Mouse (Mus musculus): ENCODE measurements around the gene Per1. TPM values are rescaled to one million over a fixed set of nuclear protein-coding genes. Genes with fewer than 3 reads are reported as not detected.

The Per1 gene
- 8.1 TPM for polyA plus RNA-seq (2015; fragmentation: Illumina TruSeq; extraction: RNeasy Lipid Tissue Mini Kit (QIAGEN cat#74804); ENCODE audit: insufficient read depth, low replicate concordance)

DNA sequence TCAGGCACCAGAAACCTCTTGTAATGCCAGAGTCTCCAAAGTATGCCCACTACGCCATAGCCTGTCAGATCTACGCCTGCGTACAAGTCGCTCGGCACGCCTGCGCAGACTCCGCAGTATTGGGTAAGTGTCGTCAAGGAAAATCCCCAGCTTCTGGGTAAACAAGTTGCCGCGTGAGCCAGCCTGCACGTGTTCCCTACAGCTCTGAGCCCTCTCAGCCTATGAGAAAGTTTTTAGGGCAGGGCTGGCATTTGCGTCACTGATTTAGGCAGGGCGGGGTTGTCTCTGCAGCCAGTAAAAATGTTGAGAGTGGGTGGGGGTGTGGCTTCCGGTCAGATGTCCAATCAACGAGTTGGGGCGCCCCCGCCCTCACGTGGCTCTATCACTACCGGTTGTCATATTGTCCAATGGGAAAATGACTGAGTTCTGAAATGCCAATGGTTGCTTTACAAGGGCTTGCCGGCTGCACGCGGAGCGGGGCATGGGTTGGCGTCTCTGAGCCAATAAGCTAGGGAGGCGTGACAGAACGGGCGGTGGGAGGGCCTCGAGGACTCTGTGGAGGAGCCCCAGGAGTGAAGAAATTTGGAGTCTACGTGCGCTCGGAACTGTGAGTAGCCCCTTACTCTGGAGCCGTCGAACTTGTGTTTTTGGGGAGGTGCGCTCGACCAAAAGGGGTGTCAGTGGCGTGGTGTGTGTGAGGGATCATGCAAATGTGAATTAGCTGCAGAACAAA lies at the start of gene Per1:
Gene Per1, plus strand, starts transcription at position 521 of the 733 bp plus-strand sequence.

DNA sequence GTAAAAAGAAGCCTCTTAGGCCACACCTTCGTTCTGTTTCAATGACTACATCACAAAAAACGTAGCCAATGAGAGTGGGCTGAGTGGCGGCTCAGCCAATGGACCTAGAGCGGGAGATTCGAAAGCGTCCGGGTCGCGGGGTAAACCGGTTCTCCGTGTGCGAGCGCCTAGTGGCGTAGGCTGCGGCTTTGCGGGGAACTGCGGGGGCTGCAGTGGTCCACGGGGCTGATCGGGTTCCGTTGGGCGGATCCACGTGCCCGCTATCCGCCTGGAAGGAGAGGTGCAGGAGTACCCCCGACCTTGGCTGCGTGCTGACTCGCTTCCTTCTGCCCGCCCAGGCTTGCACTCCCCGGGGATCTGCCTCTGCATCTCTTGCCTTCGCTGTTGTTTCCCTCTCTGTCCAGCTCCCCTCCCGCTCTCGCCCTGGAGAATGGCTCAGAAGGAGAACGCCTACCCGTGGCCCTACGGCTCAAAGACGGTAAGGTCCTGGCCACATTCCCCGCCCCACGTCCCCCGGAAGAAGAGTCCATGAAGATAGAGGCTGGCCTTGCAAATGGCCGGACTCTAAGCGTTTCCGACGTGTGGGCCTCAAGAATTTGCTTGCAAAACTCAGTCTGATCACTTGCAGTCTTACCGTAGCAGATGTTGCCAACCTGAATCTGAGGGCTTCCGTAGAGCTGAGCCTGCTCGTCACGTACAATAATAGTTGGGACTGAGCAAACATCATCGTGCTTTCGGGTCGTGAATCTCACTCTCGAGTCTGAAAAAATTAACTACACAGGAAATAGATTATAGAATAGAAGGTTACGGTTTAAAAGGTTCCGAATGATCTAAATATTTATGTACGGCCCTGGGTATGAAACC lies 49.3 kb upstream of the Per1 start, which contains the start of gene Aurkb:
Gene Aurkb, plus strand, starts transcription at position 117 of the 864 bp plus-strand sequence.

DNA sequence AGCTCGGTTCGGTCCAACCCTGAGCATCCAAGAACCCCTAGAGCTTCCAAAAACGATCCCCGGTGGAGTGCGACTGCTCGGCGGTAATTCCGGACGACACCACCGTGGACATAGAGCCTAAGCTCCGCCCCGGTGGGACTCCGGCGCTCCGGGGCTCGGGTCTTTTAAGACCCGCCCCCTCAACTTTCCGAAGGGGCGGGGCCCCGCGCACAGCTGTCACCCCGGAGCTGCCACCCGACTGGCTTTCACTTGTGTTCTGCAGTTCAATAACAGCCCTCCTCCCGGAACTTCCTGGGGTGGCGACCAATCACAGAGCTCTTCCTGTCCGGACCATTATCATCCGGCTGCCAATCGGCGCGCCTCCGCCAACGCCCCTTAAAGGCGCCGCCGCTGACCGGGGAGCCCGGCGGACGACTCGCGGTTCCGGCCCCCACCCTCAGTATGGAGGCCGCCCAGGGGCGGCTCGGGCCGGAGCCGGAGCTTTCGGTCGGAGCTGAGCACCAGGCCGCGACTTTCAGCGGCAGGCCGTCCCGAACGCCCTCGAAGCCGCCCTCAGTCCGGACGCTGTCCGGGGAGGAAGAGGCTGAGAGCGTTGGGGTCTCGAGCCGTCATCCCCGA lies 35.6 kb upstream of the Per1 start, which contains the start of gene Borcs6:
Gene Borcs6, plus strand, starts transcription at position 361 of the 618 bp plus-strand sequence.

DNA sequence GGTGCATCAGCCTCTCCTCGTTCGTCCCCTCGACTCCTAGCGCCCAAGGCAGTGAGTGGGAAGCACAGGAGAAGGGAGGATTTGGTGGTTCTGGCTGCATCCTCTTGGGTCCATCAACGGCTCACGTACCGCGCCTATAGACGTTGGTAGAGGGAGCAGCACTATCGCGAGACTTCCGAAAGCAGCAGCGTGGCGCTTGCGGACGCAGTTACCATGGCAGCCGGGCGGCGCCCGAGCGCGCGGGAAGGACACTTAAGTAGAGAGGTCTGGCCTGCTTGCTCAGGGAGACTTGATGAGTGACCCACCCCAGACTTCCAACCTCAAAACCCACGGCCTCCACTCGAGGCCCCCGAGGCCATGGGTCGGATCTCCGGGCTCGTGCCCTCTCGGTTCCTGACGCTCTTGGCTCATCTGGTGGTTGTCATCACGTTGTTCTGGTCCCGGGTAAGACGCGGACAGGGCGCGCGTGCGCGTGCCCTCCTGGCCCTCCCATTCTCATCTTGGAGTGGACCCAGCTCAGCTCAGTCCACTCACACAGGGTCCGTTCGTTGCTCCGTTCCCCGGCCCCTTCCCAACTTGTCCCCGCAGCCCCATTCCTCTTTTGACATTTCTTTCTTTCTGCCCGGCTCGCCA lies 24.3 kb upstream of the Per1 start, which contains the start of gene Tmem107:
Gene Tmem107, plus strand, starts transcription at position 217 of the 633 bp plus-strand sequence.

DNA sequence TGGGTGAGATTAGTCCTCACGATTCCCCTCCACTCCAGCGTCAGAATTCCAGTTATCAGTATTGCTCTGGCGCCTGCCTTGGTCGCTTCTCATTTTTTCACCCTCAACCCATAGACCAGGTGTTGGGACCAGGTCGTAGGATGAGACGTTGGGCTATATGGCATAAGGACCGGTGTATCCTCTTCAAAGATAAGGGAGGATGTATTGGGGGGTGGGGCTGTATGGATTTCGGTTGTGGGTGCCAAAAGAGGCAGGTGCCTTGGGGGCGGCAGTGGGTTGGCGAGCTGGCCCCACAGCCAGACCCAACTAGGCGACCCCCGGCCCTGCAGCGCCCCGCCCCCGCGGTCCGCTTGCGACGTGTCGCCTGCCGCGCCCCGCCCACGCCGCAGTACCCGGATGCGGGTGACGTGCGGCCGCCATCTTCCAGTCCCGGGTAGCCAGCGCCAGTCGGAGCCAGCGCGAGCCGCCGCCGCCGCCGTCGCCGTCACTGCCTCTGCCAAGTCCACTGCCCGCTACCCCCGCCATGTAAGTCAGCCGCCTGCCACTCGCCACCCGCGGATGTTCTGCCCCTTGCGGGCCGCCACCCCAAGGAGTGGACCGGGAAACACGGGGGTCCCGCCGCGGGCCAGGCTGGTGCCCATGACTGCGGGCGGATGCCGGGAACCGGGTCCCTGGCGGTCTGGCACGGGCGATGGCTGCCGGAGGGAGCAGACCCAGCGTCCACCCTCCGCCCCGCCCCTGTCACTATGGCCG lies 6.7 kb upstream of the Per1 start, which contains the start of gene Vamp2:
Gene Vamp2, plus strand, starts transcription at position 388 of the 753 bp plus-strand sequence.

DNA sequence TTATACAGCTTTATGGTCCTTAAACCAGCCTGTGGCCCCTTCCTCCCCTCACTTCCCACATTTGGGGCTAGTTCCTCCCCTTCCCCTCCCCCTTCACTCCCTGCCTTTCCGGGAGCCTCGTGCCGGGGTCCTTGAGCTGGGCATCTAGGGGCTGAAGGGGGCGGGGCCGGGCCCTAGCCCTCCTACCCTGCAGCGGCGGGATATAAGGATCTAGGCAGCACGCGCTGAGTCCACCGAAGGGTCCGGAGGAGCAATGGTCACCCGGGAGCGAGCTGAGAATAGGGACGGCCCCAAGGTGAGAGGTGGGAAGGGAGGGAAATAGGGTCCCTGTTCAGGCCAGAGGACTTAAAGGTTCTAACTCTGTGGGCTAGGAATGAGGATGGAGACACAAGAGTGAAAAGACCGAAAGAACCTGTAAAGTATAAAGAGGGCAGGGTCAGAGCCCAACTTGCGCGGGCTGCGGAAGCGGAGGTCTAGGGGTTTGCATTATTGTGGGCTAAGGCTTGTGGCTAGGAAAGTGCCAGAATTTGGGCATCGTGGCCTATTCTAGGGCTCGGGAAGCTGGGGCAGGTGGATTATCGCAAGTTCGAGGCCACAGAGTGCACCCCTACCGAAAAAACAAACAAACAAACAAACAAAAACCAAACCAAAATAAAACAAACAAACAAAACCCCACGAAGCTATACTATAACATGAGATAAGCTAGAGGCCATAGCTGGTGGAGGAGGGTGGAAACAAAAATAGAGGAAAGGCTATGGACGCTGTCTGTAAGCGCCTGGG lies 25.4 kb downstream of the Per1 start, which contains the start of gene Hes7:
Gene Hes7, plus strand, starts transcription at position 184 of the 780 bp plus-strand sequence.

DNA sequence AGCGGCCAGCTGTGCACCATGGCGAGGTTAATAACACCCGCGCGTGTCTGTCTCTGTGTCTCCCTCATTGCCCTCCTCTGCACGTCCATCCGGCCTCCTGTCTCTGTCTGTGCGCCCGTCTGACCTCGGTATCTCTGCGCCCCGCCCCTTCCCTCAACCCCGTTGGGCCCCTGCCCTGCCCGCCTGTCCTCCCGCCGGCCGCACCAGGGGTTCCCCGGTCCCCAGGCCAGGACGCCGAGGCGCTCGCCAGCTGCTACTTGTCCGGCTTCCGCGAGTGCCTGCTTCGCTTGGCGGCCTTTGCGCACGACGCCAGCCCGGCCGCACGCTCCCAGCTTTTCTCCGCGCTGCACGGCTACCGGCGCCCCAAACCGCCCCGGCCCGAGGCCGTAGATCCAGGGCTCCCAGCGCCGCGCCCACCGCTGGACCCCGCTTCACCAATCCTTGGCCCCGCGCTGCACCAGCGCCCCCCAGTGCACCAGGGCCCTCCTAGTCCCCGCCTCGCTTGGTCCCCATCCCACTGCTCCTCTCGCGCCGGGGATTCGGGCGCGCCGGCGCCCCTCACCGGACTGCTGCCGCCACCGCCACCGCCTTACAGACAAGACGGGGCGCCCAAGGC lies 27.4 kb downstream of the Per1 start, which contains the start of gene 9130213A22Rik:
Gene 9130213A22Rik, minus strand, starts transcription at position 254 of the 616 bp plus-strand sequence.

DNA sequence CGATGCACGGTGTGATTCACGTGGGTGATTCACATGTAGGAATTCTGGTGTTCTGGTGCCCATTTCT lies 30.7 kb downstream of the Per1 start, which contains the start of gene Aloxe3:
Gene Aloxe3, plus strand, starts transcription at position 45 of the 67 bp plus-strand sequence.

DNA sequence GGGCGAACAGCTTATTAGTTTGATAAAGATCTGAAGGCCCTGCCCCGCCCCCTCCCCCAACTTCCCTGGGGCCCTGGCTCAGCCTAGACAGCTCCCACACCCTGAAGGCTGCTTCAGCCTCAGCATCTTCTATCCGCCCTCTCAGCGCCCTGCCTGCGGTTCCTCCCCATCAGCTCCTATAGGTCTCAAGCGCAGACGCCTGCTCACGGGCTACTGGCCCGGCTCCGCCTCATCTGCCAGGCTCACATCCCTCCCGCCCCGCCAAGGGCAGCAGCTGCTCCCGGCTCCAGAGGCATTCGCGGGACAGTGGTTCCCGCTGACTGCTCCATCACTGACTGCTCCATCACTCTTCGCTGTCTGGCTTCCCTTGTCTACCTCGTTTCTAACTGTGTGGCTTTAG lies 61.8 kb downstream of the Per1 start, which contains the start of gene Alox12b:
Gene Alox12b, plus strand, starts transcription at position 190 of the 400 bp plus-strand sequence.

Other genes starting within 250 kb of the Per1 start
- gene Ndel1, start 223.4 kb upstream of the Per1 start, polyA plus RNA-seq (2015; fragmentation: Illumina TruSeq; extraction: RNeasy Lipid Tissue Mini Kit (QIAGEN cat#74804); ENCODE audit: insufficient read depth, low replicate concordance), result 59.8 TPM
- gene Rnf222, start 206.7 kb upstream of the Per1 start, polyA plus RNA-seq (2015; fragmentation: Illumina TruSeq; extraction: RNeasy Lipid Tissue Mini Kit (QIAGEN cat#74804); ENCODE audit: insufficient read depth, low replicate concordance), result not detected
- gene Rpl26, start 193.6 kb upstream of the Per1 start, polyA plus RNA-seq (2015; fragmentation: Illumina TruSeq; extraction: RNeasy Lipid Tissue Mini Kit (QIAGEN cat#74804); ENCODE audit: insufficient read depth, low replicate concordance), result 3,091 TPM
- gene Odf4, start 168.1 kb upstream of the Per1 start, polyA plus RNA-seq (2015; fragmentation: Illumina TruSeq; extraction: RNeasy Lipid Tissue Mini Kit (QIAGEN cat#74804); ENCODE audit: insufficient read depth, low replicate concordance), result not detected
- gene Arhgef15, start 137.7 kb upstream of the Per1 start, polyA plus RNA-seq (2015; fragmentation: Illumina TruSeq; extraction: RNeasy Lipid Tissue Mini Kit (QIAGEN cat#74804); ENCODE audit: insufficient read depth, low replicate concordance), result 3.7 TPM
- 16.7 TPM for gene Slc25a35, start 127.1 kb upstream of the Per1 start, polyA plus RNA-seq (2015; fragmentation: Illumina TruSeq; extraction: RNeasy Lipid Tissue Mini Kit (QIAGEN cat#74804); ENCODE audit: insufficient read depth, low replicate concordance)
- 9.7 TPM for gene Rangrf, start 120.0 kb upstream of the Per1 start, polyA plus RNA-seq (2015; fragmentation: Illumina TruSeq; extraction: RNeasy Lipid Tissue Mini Kit (QIAGEN cat#74804); ENCODE audit: insufficient read depth, low replicate concordance)
- 14.9 TPM for gene Pfas, start 86.8 kb upstream of the Per1 start, polyA plus RNA-seq (2015; fragmentation: Illumina TruSeq; extraction: RNeasy Lipid Tissue Mini Kit (QIAGEN cat#74804); ENCODE audit: insufficient read depth, low replicate concordance)
- 16.9 TPM for gene Ctc1, start 79.3 kb upstream of the Per1 start, polyA plus RNA-seq (2015; fragmentation: Illumina TruSeq; extraction: RNeasy Lipid Tissue Mini Kit (QIAGEN cat#74804); ENCODE audit: insufficient read depth, low replicate concordance)
- gene Aurkb, start 49.6 kb upstream of the Per1 start, polyA plus RNA-seq (2015; fragmentation: Illumina TruSeq; extraction: RNeasy Lipid Tissue Mini Kit (QIAGEN cat#74804); ENCODE audit: insufficient read depth, low replicate concordance), result 18.1 TPM
- 6.8 TPM for gene Borcs6, start 35.5 kb upstream of the Per1 start, polyA plus RNA-seq (2015; fragmentation: Illumina TruSeq; extraction: RNeasy Lipid Tissue Mini Kit (QIAGEN cat#74804); ENCODE audit: insufficient read depth, low replicate concordance)
- gene Tmem107, start 24.4 kb upstream of the Per1 start, polyA plus RNA-seq (2015; fragmentation: Illumina TruSeq; extraction: RNeasy Lipid Tissue Mini Kit (QIAGEN cat#74804); ENCODE audit: insufficient read depth, low replicate concordance), result 3.2 TPM
- gene Vamp2, start 6.7 kb upstream of the Per1 start, polyA plus RNA-seq (2015; fragmentation: Illumina TruSeq; extraction: RNeasy Lipid Tissue Mini Kit (QIAGEN cat#74804); ENCODE audit: insufficient read depth, low replicate concordance), result 199 TPM
- 0.12 TPM for gene Hes7, start 25.2 kb downstream of the Per1 start, polyA plus RNA-seq (2015; fragmentation: Illumina TruSeq; extraction: RNeasy Lipid Tissue Mini Kit (QIAGEN cat#74804); ENCODE audit: insufficient read depth, low replicate concordance)
- gene 9130213A22Rik, start 27.4 kb downstream of the Per1 start, polyA plus RNA-seq (2015; fragmentation: Illumina TruSeq; extraction: RNeasy Lipid Tissue Mini Kit (QIAGEN cat#74804); ENCODE audit: insufficient read depth, low replicate concordance), result 0.44 TPM
- 0.50 TPM for gene Aloxe3, start 30.7 kb downstream of the Per1 start, polyA plus RNA-seq (2015; fragmentation: Illumina TruSeq; extraction: RNeasy Lipid Tissue Mini Kit (QIAGEN cat#74804); ENCODE audit: insufficient read depth, low replicate concordance)
- not detected for gene Alox12b, start 61.8 kb downstream of the Per1 start, polyA plus RNA-seq (2015; fragmentation: Illumina TruSeq; extraction: RNeasy Lipid Tissue Mini Kit (QIAGEN cat#74804); ENCODE audit: insufficient read depth, low replicate concordance)
- gene Alox8, start 102.6 kb downstream of the Per1 start, polyA plus RNA-seq (2015; fragmentation: Illumina TruSeq; extraction: RNeasy Lipid Tissue Mini Kit (QIAGEN cat#74804); ENCODE audit: insufficient read depth, low replicate concordance), result 0.25 TPM
- 0.06 TPM for gene Gucy2e, start 141.8 kb downstream of the Per1 start, polyA plus RNA-seq (2015; fragmentation: Illumina TruSeq; extraction: RNeasy Lipid Tissue Mini Kit (QIAGEN cat#74804); ENCODE audit: insufficient read depth, low replicate concordance)
- 13.3 TPM for gene Cntrob, start 228.6 kb downstream of the Per1 start, polyA plus RNA-seq (2015; fragmentation: Illumina TruSeq; extraction: RNeasy Lipid Tissue Mini Kit (QIAGEN cat#74804); ENCODE audit: insufficient read depth, low replicate concordance)
- gene Trappc1, start 228.8 kb downstream of the Per1 start, polyA plus RNA-seq (2015; fragmentation: Illumina TruSeq; extraction: RNeasy Lipid Tissue Mini Kit (QIAGEN cat#74804); ENCODE audit: insufficient read depth, low replicate concordance), result 112 TPM
- 1.2 TPM for gene Kcnab3, start 231.0 kb downstream of the Per1 start, polyA plus RNA-seq (2015; fragmentation: Illumina TruSeq; extraction: RNeasy Lipid Tissue Mini Kit (QIAGEN cat#74804); ENCODE audit: insufficient read depth, low replicate concordance)
- gene Rnf227, start 245.2 kb downstream of the Per1 start, polyA plus RNA-seq (2015; fragmentation: Illumina TruSeq; extraction: RNeasy Lipid Tissue Mini Kit (QIAGEN cat#74804); ENCODE audit: insufficient read depth, low replicate concordance), result 3.7 TPM

All from spleen, adult 10 weeks (tissue).